12 mouse cellular contexts compared by ENCODE assay signal in genomic region chr14:118768354-118768713, GRCm38 (mm10). TPM values are rescaled to one million over a fixed set of nuclear protein-coding genes. Genes with fewer than 3 reads are reported as not detected.
DNase-seq lines count a peak whose midpoint lies in the region; ATAC-seq and TF ChIP-seq lines count a peak whose summit lies in the region.
"Had no signal": no experiment of that assay in that cellular context is flagged by ENCODE, and none has a peak within 500 bp of the region (broad histone marks: within the 10 kb centered on the region; RNA-seq: fewer than 3 reads in every experiment).

No protein-coding gene starts in this region.

- no peak overlapping the region for H3K27ac ChIP-seq in lung, embryonic 14.5 days (ENCODE audit: low read depth)
- H3K27ac ChIP-seq in intestine, embryonic 15.5 days, result no peak overlapping the region
- no peak overlapping the region for H3K27ac ChIP-seq in liver, postnatal 0 days (ENCODE audit: low read depth)
- no peak overlapping the region for H3K27ac ChIP-seq in embryonic facial prominence, embryonic 10.5 days (replicated peaks)
- H3K27ac ChIP-seq: forebrain, embryonic 12.5 days; gastrocnemius, adult 2 months; heart, adult 2 months had no signal

- 37% methylated on average over 17 of the region's 17 CpGs for WGBS in lung, embryonic 14.5 days
- 50% methylated on average over 17 of the region's 17 CpGs for WGBS in intestine, embryonic 15.5 days
- WGBS in liver, postnatal 0 days (ENCODE audit: insufficient replicate concordance), result 34% methylated on average over 17 of the region's 17 CpGs
- 61% methylated on average over 17 of the region's 17 CpGs for WGBS in embryonic facial prominence, embryonic 10.5 days

- TF ChIP-seq CTCF in lung, embryonic 14.5 days (IDR thresholded peaks at IDR 0.05; ENCODE audit: low read depth), result no peak
- no peak for TF ChIP-seq CTCF in liver, postnatal 0 days (IDR thresholded peaks at IDR 0.05; ENCODE audit: low read depth)

- no peak for DNase-seq in lung, embryonic 14.5 days
- DNase-seq in lung, postnatal 4 days, result no peak
- peak; percentile 23 for DNase-seq in c-Kit-positive CD71-positive TER-119-negative erythroid progenitor cells, embryonic 14.5 days (ENCODE audit: low read depth)
- DNase-seq in liver, postnatal 0 days, result no peak
- DNase-seq in embryonic facial prominence, embryonic 10.5 days (ENCODE audit: low spot score), result no peak
- DNase-seq in right cerebral cortex, postnatal 4 days, result no peak

- peaks cover 4% of the 10 kb centered on the region; the same call in 1 of the 2 replicates for H3K27me3 ChIP-seq in lung, embryonic 14.5 days (ENCODE audit: insufficient read depth, low read length)
- H3K27me3 ChIP-seq in intestine, embryonic 15.5 days (replicated peaks), result no peaks in the 10 kb centered on the region; the same call in 1 of the 2 replicates
- H3K27me3 ChIP-seq in liver, postnatal 0 days (ENCODE audit: insufficient read depth, low read length), result peaks cover 23% of the 10 kb centered on the region; the same call in 1 of the 2 replicates
- peaks cover 8% of the 10 kb centered on the region; the same call in 1 of the 2 replicates for H3K27me3 ChIP-seq in embryonic facial prominence, embryonic 10.5 days (replicated peaks; ENCODE audit: low read depth, poor library complexity, severe bottlenecking)
- H3K27me3 ChIP-seq: CH12.LX had no signal

- no peak overlapping the region for H3K4me3 ChIP-seq in lung, embryonic 14.5 days (ENCODE audit: low read depth, low read length)
- H3K4me3 ChIP-seq in intestine, embryonic 15.5 days (replicated peaks), result no peak overlapping the region
- H3K4me3 ChIP-seq in liver, postnatal 0 days (ENCODE audit: low read depth, low read length), result no peak overlapping the region
- no peak overlapping the region for H3K4me3 ChIP-seq in embryonic facial prominence, embryonic 10.5 days
- H3K4me3 ChIP-seq: forebrain, embryonic 12.5 days; gastrocnemius, adult 2 months; heart, adult 2 months; myocyte had no signal

- H3K4me2 ChIP-seq in lung, embryonic 14.5 days, result no peak overlapping the region
- H3K4me2 ChIP-seq in intestine, embryonic 15.5 days (replicated peaks), result no peak overlapping the region
- H3K4me2 ChIP-seq in liver, postnatal 0 days (ENCODE audit: low read depth, low read length), result peak overlapping the region; percentile 54
- H3K4me2 ChIP-seq: forebrain, embryonic 12.5 days had no signal

- H3K36me3 ChIP-seq in lung, embryonic 14.5 days (ENCODE audit: insufficient read depth), result no peaks in the 10 kb centered on the region
- H3K36me3 ChIP-seq in intestine, embryonic 15.5 days, result no peaks in the 10 kb centered on the region
- H3K36me3 ChIP-seq in liver, postnatal 0 days (replicated peaks; ENCODE audit: insufficient read depth, low read length), result no peaks in the 10 kb centered on the region
- no peaks in the 10 kb centered on the region for H3K36me3 ChIP-seq in embryonic facial prominence, embryonic 10.5 days (replicated peaks)
- H3K36me3 ChIP-seq: forebrain, embryonic 12.5 days had no signal

- no peaks in the 10 kb centered on the region for H3K4me1 ChIP-seq in lung, embryonic 14.5 days (ENCODE audit: insufficient read depth)
- H3K4me1 ChIP-seq in intestine, embryonic 15.5 days (replicated peaks), result no peaks in the 10 kb centered on the region
- H3K4me1 ChIP-seq in liver, postnatal 0 days (ENCODE audit: insufficient read depth), result no peaks in the 10 kb centered on the region
- no peaks in the 10 kb centered on the region for H3K4me1 ChIP-seq in embryonic facial prominence, embryonic 10.5 days
- H3K4me1 ChIP-seq: forebrain, embryonic 12.5 days had no signal

- 0 out of 2 replicates have a peak, but pooled peaks have one; percentile 3 for ATAC-seq in lung, embryonic 14.5 days (ENCODE audit: insufficient read depth)
- ATAC-seq in intestine, embryonic 15.5 days, result peak; percentile 45
- peak; percentile 71 for ATAC-seq in liver, postnatal 0 days

- H3K9ac ChIP-seq in lung, embryonic 14.5 days, result no peak overlapping the region
- no peak overlapping the region for H3K9ac ChIP-seq in intestine, embryonic 15.5 days
- H3K9ac ChIP-seq in liver, postnatal 0 days (replicated peaks), result no peak overlapping the region
- H3K9ac ChIP-seq: forebrain, embryonic 12.5 days had no signal

- peak; percentile 48; the same call in 1 of the 2 replicates for TF ChIP-seq EP300 in liver, postnatal 0 days (IDR thresholded peaks at IDR 0.05; ENCODE audit: low read depth)

- H3K9me3 ChIP-seq in lung, embryonic 14.5 days (ENCODE audit: low read depth, low read length), result no peaks in the 10 kb centered on the region
- no peaks in the 10 kb centered on the region for H3K9me3 ChIP-seq in intestine, embryonic 15.5 days
- H3K9me3 ChIP-seq in liver, postnatal 0 days (ENCODE audit: low read length), result no peaks in the 10 kb centered on the region
- no peaks in the 10 kb centered on the region for H3K9me3 ChIP-seq in embryonic facial prominence, embryonic 10.5 days
- H3K9me3 ChIP-seq: forebrain, embryonic 12.5 days had no signal

RNA-seq across cellular contexts. Expression of gene Cldn10, which starts 19.4 kb away (rescaled TPM):
- polyA plus RNA-seq in lung, embryonic 14.5 days (2014; fragmentation: Nextera tagmentation; extraction: Ambion mirVana), result 46.3 and 51.2 TPM in 2 replicates
- polyA plus RNA-seq in intestine, embryonic 15.5 days (2015; fragmentation: Nextera tagmentation; extraction: Ambion mirVana), result 19.7 and 39.7 TPM in 2 replicates
- 0.32 and 0.61 TPM in 2 replicates for polyA plus RNA-seq in liver, postnatal 0 days (2015; fragmentation: Nextera tagmentation; extraction: Ambion mirVana)
- 3.0 and 3.8 TPM in 2 replicates for polyA plus RNA-seq in embryonic facial prominence, embryonic 10.5 days (2016; fragmentation: Nextera tagmentation; extraction: Ambion mirVana)
- polyA plus RNA-seq: myocyte had no signal

Comparison
In these comparisons a context has a peak if more than half of its experiments do, and no peak if none do; other contexts are left out.
1. ATAC-seq: peak in every context shown above with its lines; median percentile 71 in liver, postnatal 0 days; 45 in intestine, embryonic 15.5 days; 3 in lung, embryonic 14.5 days.